Mouse (Mus musculus) liver, embryonic 14.5 days (tissue): ENCODE measurements around the gene Slx4ip. TPM values are rescaled to one million over a fixed set of nuclear protein-coding genes. Genes with fewer than 3 reads are reported as not detected.

Experiments
- ATAC-seq: fragments of 200-750 bp; cut with Nextera tagmentation; 2 replicates; pipeline ENCODE4 v1.8.0; 2017; ENCODE audit warnings: moderate number of reproducible peaks, mild to moderate bottlenecking, moderate library complexity; ENCODE audit not compliant: insufficient read depth
- DNase-seq, 3 experiments: peaks; one replicate each; pipeline ENCODE4 v3.0.0-alpha.2; 2012 to 2013; ENCODE audit warnings: low read depth in 3 of 3, low spot score in 3 of 3
- H3K27ac ChIP-seq: fragments of 300-500 bp; sonication (generic); 2 replicates; pipeline ENCODE4 v1.5.1; 2014; ENCODE audit warnings: moderate library complexity, mild to moderate bottlenecking, control low read depth, inconsistent platforms
- H3K27me3 ChIP-seq: fragments of 300-500 bp; sonication (generic); 2 replicates; pipeline ENCODE4 v1.6.1; 2014; ENCODE audit warnings: mild to moderate bottlenecking, low read length, moderate library complexity; ENCODE audit not compliant: control insufficient read depth, insufficient read depth
- H3K36me3 ChIP-seq: fragments of 300-500 bp; sonication (generic); replicated peaks from 2 replicates; pipeline ENCODE4 v1.6.1; 2014; ENCODE audit warnings: low read depth; ENCODE audit not compliant: control insufficient read depth, insufficient read depth
- H3K4me1 ChIP-seq, 2 experiments: fragments of 200-500 bp in 1 of 2; fragments of 300-500 bp in 1 of 2; sonication (generic) in 1 of 2; replicated peaks; 2 replicates each; pipeline ENCODE4 v1.6.1; 2012 to 2014; ENCODE audit warnings: antibody characterized with exemption in 1 of 2, inconsistent platforms in 1 of 2, low read length in 1 of 2; ENCODE audit not compliant: control insufficient read depth in 2 of 2, insufficient read depth in 2 of 2
- H3K4me2 ChIP-seq: fragments of 300-500 bp; sonication (generic); 2 replicates; pipeline ENCODE4 v1.6.1; 2014; ENCODE audit warnings: low read depth, mild to moderate bottlenecking, control low read depth, moderate library complexity
- H3K4me3 ChIP-seq, 2 experiments: fragments of 200-500 bp in 1 of 2; fragments of 300-500 bp in 1 of 2; sonication (generic) in 1 of 2; 2 replicates each; pipeline ENCODE4 v1.5.1; 2012 to 2014; ENCODE audit warnings: low read depth in 2 of 2, low read length in 2 of 2, mild to moderate bottlenecking in 2 of 2, control low read depth in 1 of 2, inconsistent platforms in 1 of 2, moderate library complexity in 1 of 2; ENCODE audit not compliant: insufficient read depth in 1 of 2
- H3K9ac ChIP-seq: fragments of 300-500 bp; sonication (generic); replicated peaks from 2 replicates; pipeline ENCODE4 v1.6.1; 2014; ENCODE audit warnings: mild to moderate bottlenecking, control low read depth, moderate library complexity
- H3K9me3 ChIP-seq: fragments of 300-500 bp; sonication (generic); 2 replicates; pipeline ENCODE4 v1.6.1; 2016; ENCODE audit warnings: low read length, mixed read lengths; ENCODE audit not compliant: control insufficient read depth
- CTCF ChIP-seq: IDR thresholded peaks from 2 replicates; pipeline ENCODE4 v1.5.1; 2016; ENCODE audit warnings: antibody characterized with exemption, low read depth, control low read depth
- EP300 ChIP-seq: IDR thresholded peaks from 2 replicates; pipeline ENCODE4 v1.6.1; 2016; ENCODE audit warnings: antibody characterized with exemption, low read depth
- WGBS: fragments of 180-500 bp; shearing (Covaris S2); extraction: QIAGEN DNeasy Blood & Tissue Kit; methylation state at CpG from one replicate; pipeline ENCODE4 v1.1.7; 2014; ENCODE audit not compliant: insufficient replicate concordance; 5-methylcytosine and 5-hydroxymethylcytosine counted together
- polyA plus RNA-seq, 2 experiments: library from polyadenylated mRNA; depleted of rRNA in 1 of 2; stranded (reverse) in 1 of 2; unstranded in 1 of 2; fragments of >200 nt; fragmentation: Nextera tagmentation in 1 of 2; extraction: Ambion mirVana in 1 of 2; gene quantifications; 2 replicates each; pipeline versions ENCODE4 v1.2.1 to v1.2.3; 2012 to 2014

The Slx4ip gene
- polyA plus RNA-seq, 2 experiments = 1.2 to 1.8 TPM

GRCm38 (mm10) chr2:137081001-137081400 is 190.0 kb downstream of the Slx4ip start:
- H3K4me2 ChIP-seq = no peak overlapping the region
- no peak overlapping the region for H3K4me3 ChIP-seq
- H3K4me1 ChIP-seq = no peaks in the 10 kb centered on the region
- WGBS = 77% methylated on average over 7 of the region's 7 CpGs
- H3K27ac ChIP-seq = no peak overlapping the region
- H3K27me3 ChIP-seq = no peaks in the 10 kb centered on the region
- no peaks in the 10 kb centered on the region for H3K36me3 ChIP-seq
- no peak for ATAC-seq
- no peak for DNase-seq
- TF ChIP-seq CTCF (no peak), EP300 (no peak)
- H3K9me3 ChIP-seq = no peaks in the 10 kb centered on the region
- H3K9ac ChIP-seq = no peak overlapping the region

- Histone ChIP-seq H3K27ac (no peak overlapping the region), H3K4me3 (no peak overlapping the region), H3K4me1 (no peaks in the 10 kb centered on the region), H3K9me3 (no peaks in the 10 kb centered on the region), H3K4me2 (no peak overlapping the region), H3K27me3 (no peaks in the 10 kb centered on the region), H3K9ac (no peak overlapping the region), H3K36me3 (no peaks in the 10 kb centered on the region)
- 79% methylated on average over 24 of the region's 24 CpGs for WGBS
- TF ChIP-seq EP300 (no peak), CTCF (no peak)
- ATAC-seq = no peak
- DNase-seq = no peak
Measured at GRCm38 (mm10) chr2:137082896-137083620, 192.0 kb downstream of the Slx4ip start.

- H3K27ac ChIP-seq = no peak overlapping the region
- no peaks in the 10 kb centered on the region for H3K4me1 ChIP-seq
- no peaks in the 10 kb centered on the region for H3K27me3 ChIP-seq
- no peak for TF ChIP-seq CTCF
- no peak for TF ChIP-seq EP300
- no peak overlapping the region for H3K4me2 ChIP-seq
- H3K9me3 ChIP-seq = no peaks in the 10 kb centered on the region
- DNase-seq = no peak
- H3K9ac ChIP-seq = no peak overlapping the region
- no peak overlapping the region for H3K4me3 ChIP-seq
- no peaks in the 10 kb centered on the region for H3K36me3 ChIP-seq
- ATAC-seq = no peak
- WGBS = 59% methylated on average over 8 of the region's 8 CpGs
Measured at GRCm38 (mm10) chr2:137085257-137085656, 194.2 kb downstream of the Slx4ip start.

- Histone ChIP-seq H3K9me3 (no peaks in the 10 kb centered on the region), H3K27me3 (no peaks in the 10 kb centered on the region), H3K9ac (no peak overlapping the region), H3K4me1 (no peaks in the 10 kb centered on the region), H3K27ac (no peak overlapping the region), H3K4me2 (no peak overlapping the region), H3K36me3 (no peaks in the 10 kb centered on the region), H3K4me3 (no peak overlapping the region)
- no peak for DNase-seq
- TF ChIP-seq EP300 (no peak), CTCF (no peak)
- WGBS = 72% methylated on average over 14 of the region's 14 CpGs
- ATAC-seq = no peak
Measured at GRCm38 (mm10) chr2:137086621-137087395, 195.8 kb downstream of the Slx4ip start.

- no peak overlapping the region for H3K4me2 ChIP-seq
- ATAC-seq (no peak), DNase-seq (no peak)
- no peaks in the 10 kb centered on the region for H3K9me3 ChIP-seq
- no peak overlapping the region for H3K27ac ChIP-seq
- H3K4me1 ChIP-seq = no peaks in the 10 kb centered on the region
- H3K27me3 ChIP-seq = no peaks in the 10 kb centered on the region
- no peak for TF ChIP-seq EP300
- TF ChIP-seq CTCF = no peak
- H3K4me3 ChIP-seq = no peak overlapping the region
- 57% methylated on average over 6 of the region's 6 CpGs for WGBS
- no peak overlapping the region for H3K9ac ChIP-seq
- no peaks in the 10 kb centered on the region for H3K36me3 ChIP-seq
Measured at GRCm38 (mm10) chr2:137087705-137088104, 196.7 kb downstream of the Slx4ip start.
